Mouse (Mus musculus) MEL (cell line): ENCODE data around the gene Sdsl. TPM values are rescaled to one million over a fixed set of nuclear protein-coding genes. Genes with fewer than 3 reads are reported as not detected.

Experiments
- DNase-seq: peaks from one replicate; pipeline ENCODE4 v3.0.0; 2011; ENCODE audit warnings: low read depth, low spot score
- H3K27ac ChIP-seq: 2 replicates; pipeline ENCODE4 v1.5.1; 2012; ENCODE audit warnings: low read depth, mild to moderate bottlenecking, control low read depth, low read length, moderate library complexity; ENCODE audit not compliant: control insufficient read depth
- H3K27me3 ChIP-seq, 2 experiments: fragments of 150-350 bp in 1 of 2; sonication (generic) in 1 of 2; 2 replicates each; pipeline ENCODE4 v1.6.1; 2012; ENCODE audit warnings: low read length in 2 of 2, mild to moderate bottlenecking in 2 of 2, improper control_type of control experiment in 1 of 2, moderate library complexity in 1 of 2; ENCODE audit not compliant: insufficient read depth in 2 of 2, control insufficient read depth in 1 of 2
- H3K36me3 ChIP-seq, 2 experiments: 2 replicates each; pipeline ENCODE4 v1.6.1; 2012 to 2014; ENCODE audit warnings: low read length in 2 of 2, improper control_type of control experiment in 1 of 2, inconsistent platforms in 1 of 2, mild to moderate bottlenecking in 1 of 2; ENCODE audit not compliant: insufficient read depth in 2 of 2, control insufficient read depth in 1 of 2
- H3K4me1 ChIP-seq, 2 experiments: fragments of 150-350 bp in 1 of 2; sonication (generic) in 1 of 2; 2 replicates each; pipeline ENCODE4 v1.6.1; 2012; ENCODE audit warnings: low read length in 2 of 2, improper control_type of control experiment in 1 of 2, mild to moderate bottlenecking in 1 of 2; ENCODE audit not compliant: insufficient read depth in 2 of 2, control insufficient read depth in 1 of 2
- H3K4me3 ChIP-seq, 2 experiments: fragments of 150-350 bp in 1 of 2; sonication (generic) in 1 of 2; 2 replicates each; pipeline ENCODE4 v1.5.1; 2012; ENCODE audit warnings: low read depth in 2 of 2, low read length in 2 of 2, mild to moderate bottlenecking in 2 of 2, moderate library complexity in 2 of 2, control low read depth in 1 of 2, improper control_type of control experiment in 1 of 2; ENCODE audit not compliant: control insufficient read depth in 1 of 2, insufficient read depth in 1 of 2
- H3K79me2 ChIP-seq: 2 replicates; pipeline ENCODE4 v1.6.1; 2012; ENCODE audit warnings: mild to moderate bottlenecking, low read length, moderate library complexity; ENCODE audit not compliant: control insufficient read depth, poor library complexity, insufficient read depth
- H3K9ac ChIP-seq: 2 replicates; pipeline ENCODE4 v1.6.1; 2012; ENCODE audit warnings: low read depth, mild to moderate bottlenecking, control low read depth, low read length, moderate library complexity; ENCODE audit not compliant: control insufficient read depth, poor library complexity, severe bottlenecking
- H3K9me3 ChIP-seq: fragments of 150-350 bp; sonication (generic); replicated peaks from 2 replicates; pipeline ENCODE4 v1.6.1; 2012; ENCODE audit warnings: mild to moderate bottlenecking, low read length, improper control_type of control experiment, moderate library complexity; ENCODE audit not compliant: insufficient read depth
- CTCF ChIP-seq, 3 experiments: IDR thresholded peaks in 2 of 3; conservative IDR thresholded peaks in 1 of 3; 2 replicates each; pipeline ENCODE4 v1.5.1; 2011 to 2012; ENCODE audit warnings: low read length in 3 of 3, low read depth in 2 of 3, mild to moderate bottlenecking in 2 of 3, improper control_type of control experiment in 1 of 3, inconsistent platforms in 1 of 3, mixed read lengths in 1 of 3, moderate library complexity in 1 of 3; ENCODE audit not compliant: control insufficient read depth in 1 of 3, insufficient read depth in 1 of 3, poor library complexity in 1 of 3, severe bottlenecking in 1 of 3
- GATA1 ChIP-seq: IDR thresholded peaks from 2 replicates; pipeline ENCODE4 v1.6.1; 2011; ENCODE audit warnings: low read depth, low read length, improper control_type of control experiment
- JUND ChIP-seq: IDR thresholded peaks from 2 replicates; pipeline ENCODE4 v1.6.1; 2011; ENCODE audit warnings: low read depth, mild to moderate bottlenecking, improper control_type of control experiment, low read length
- MAFK ChIP-seq: IDR thresholded peaks from 2 replicates; pipeline ENCODE4 v1.6.1; 2011; ENCODE audit warnings: low read depth, mild to moderate bottlenecking, low read length, improper control_type of control experiment, borderline replicate concordance
- MAZ ChIP-seq: IDR thresholded peaks from 2 replicates; pipeline ENCODE4 v1.6.1; 2012; ENCODE audit warnings: low read depth, mild to moderate bottlenecking, inconsistent platforms, low read length, improper control_type of control experiment
- MEF2A ChIP-seq: IDR thresholded peaks from 2 replicates; pipeline ENCODE4 v1.6.1; 2014; ENCODE audit warnings: low read depth, mild to moderate bottlenecking, inconsistent platforms, low read length, improper control_type of control experiment; ENCODE audit not compliant: poor library complexity, insufficient replicate concordance, severe bottlenecking; ENCODE audit errors: extremely low read depth
- MXI1 ChIP-seq: IDR thresholded peaks from 2 replicates; pipeline ENCODE4 v1.6.1; 2011; ENCODE audit warnings: mild to moderate bottlenecking, low read depth, low read length, improper control_type of control experiment
- NELFE ChIP-seq: IDR thresholded peaks from 2 replicates; pipeline ENCODE4 v1.6.1; 2011; ENCODE audit warnings: low read depth, low read length, improper control_type of control experiment
- RAD21 ChIP-seq: IDR thresholded peaks from 2 replicates; pipeline ENCODE4 v1.6.1; 2011; ENCODE audit warnings: mild to moderate bottlenecking, low read depth, low read length, improper control_type of control experiment
- SIN3A ChIP-seq: IDR thresholded peaks from 2 replicates; pipeline ENCODE4 v1.6.1; 2012; ENCODE audit warnings: low read length, improper control_type of control experiment, inconsistent platforms
- SMC3 ChIP-seq: IDR thresholded peaks from 2 replicates; pipeline ENCODE4 v1.6.1; 2011; ENCODE audit warnings: low read depth, low read length, improper control_type of control experiment
- TBP ChIP-seq: IDR thresholded peaks from 2 replicates; pipeline ENCODE4 v1.8.0; 2011; ENCODE audit warnings: low read depth, low read length, improper control_type of control experiment
- UBTF ChIP-seq: IDR thresholded peaks from 2 replicates; pipeline ENCODE4 v1.6.1; 2012; ENCODE audit warnings: low read depth, mild to moderate bottlenecking, inconsistent platforms, low read length, improper control_type of control experiment, moderate library complexity, borderline replicate concordance; ENCODE audit not compliant: insufficient read depth
- ZC3H11A ChIP-seq: IDR thresholded peaks from 2 replicates; pipeline ENCODE4 v1.6.1; 2012; ENCODE audit warnings: low read depth, mild to moderate bottlenecking, inconsistent platforms, low read length, improper control_type of control experiment
- polyA plus RNA-seq, 2 experiments: library from polyadenylated mRNA; stranded (reverse) in 1 of 2; unstranded in 1 of 2; fragments of >175 nt in 1 of 2; fragments of >200 nt in 1 of 2; gene quantifications; 2 replicates each; pipeline versions ENCODE4 v1.2.1 to v1.2.4; 2012; ENCODE audit warnings: low replicate concordance in 2 of 2, low read depth in 1 of 2; ENCODE audit not compliant: insufficient read length in 2 of 2, insufficient read depth in 1 of 2, missing spikeins in 1 of 2
- total RNA-seq: library from RNA; depleted of rRNA; stranded (reverse); fragments of 300-350 nt; gene quantifications from 2 replicates; pipeline ENCODE4 v1.2.3, GENCODE M21; 2012

Gene Sdsl
- total and polyA plus RNA-seq, 3 experiments: 12.1 to 21.0 TPM; not detected in 1

DNA sequence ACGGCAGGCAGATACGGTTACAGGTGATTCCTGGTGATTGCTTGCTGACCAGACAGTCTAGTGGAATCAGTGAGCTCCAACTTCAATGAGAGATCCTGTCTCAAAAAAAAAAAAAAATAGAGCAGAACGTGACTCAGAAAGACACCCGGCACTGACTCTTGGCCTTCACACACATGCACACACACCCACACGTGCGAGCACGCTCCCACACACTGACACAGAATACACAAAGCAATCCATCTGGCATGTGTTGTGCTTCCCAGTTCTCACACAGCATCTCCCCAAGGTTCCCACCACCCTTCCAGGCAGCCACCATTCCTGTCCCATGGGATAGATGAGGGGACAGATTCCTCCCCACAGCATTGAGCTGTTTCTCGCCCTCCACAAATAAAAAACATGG, 52.5 kb downstream of the Sdsl start:
- Histone ChIP-seq H3K27ac (no peak overlapping the region), H3K36me3 (no peaks in the 10 kb centered on the region), H3K4me1 (no peaks in the 10 kb centered on the region), H3K27me3 (no peaks in the 10 kb centered on the region), H3K79me2 (no peaks in the 10 kb centered on the region), H3K9ac (no peak overlapping the region), H3K4me3 (no peak overlapping the region), H3K9me3 (no peaks in the 10 kb centered on the region)
- TF ChIP-seq GATA1 (no peak), RAD21 (no peak), NELFE (no peak), MEF2A (no peak), TBP (no peak), SIN3A (no peak), MXI1 (no peak), MAFK (no peak), JUND (no peak), ZC3H11A (no peak), SMC3 (no peak), UBTF (no peak), CTCF (IDR thresholded peaks at IDR 0.05 in 2 of 3, conservative IDR thresholded peaks at IDR 0.05 in 1 of 3; ENCODE audit: control insufficient read depth in 1 of 3, insufficient read depth in 1 of 3, low read depth in 2 of 3, low read length in 3 of 3, poor library complexity in 1 of 3, severe bottlenecking in 1 of 3) (no peak), MAZ (no peak)
- no peak for DNase-seq

- H3K27me3 ChIP-seq: no peaks in the 10 kb centered on the region
- TF ChIP-seq CTCF (IDR thresholded peaks at IDR 0.05 in 2 of 3, conservative IDR thresholded peaks at IDR 0.05 in 1 of 3; ENCODE audit: control insufficient read depth in 1 of 3, insufficient read depth in 1 of 3, low read depth in 2 of 3, low read length in 3 of 3, poor library complexity in 1 of 3, severe bottlenecking in 1 of 3): peak; percentile 5 to 34 (median 16); a peak in 4 of 6 replicates
- no peak for TF ChIP-seq JUND
- no peak for DNase-seq
These were observed 59.2 kb downstream of the Sdsl start for GRCm38 (mm10) chr5:120413436-120413835.

More at GRCm38 (mm10) chr5:120413436-120413835, 59.2 kb downstream of the Sdsl start:
- no peak overlapping the region for H3K4me3 ChIP-seq
- H3K9me3 ChIP-seq: no peaks in the 10 kb centered on the region
- H3K36me3 ChIP-seq: no peaks in the 10 kb centered on the region
- no peak overlapping the region for H3K9ac ChIP-seq
- H3K4me1 ChIP-seq: no peaks in the 10 kb centered on the region
- no peak overlapping the region for H3K27ac ChIP-seq
- H3K79me2 ChIP-seq: no peaks in the 10 kb centered on the region
